Mouse (Mus musculus): ENCODE measurements around the gene Mafk.

GRCm38 (mm10) chr5:139816445-139816844, 25.1 kb downstream of the Mafk start:
- no peak for TF ChIP-seq CTCF (IDR thresholded peaks at IDR 0.05; ENCODE audit: low read depth, low read length)
- no peak for TF ChIP-seq EP300 (IDR thresholded peaks at IDR 0.05; ENCODE audit: insufficient read depth, low read depth, low read length)
- TF ChIP-seq POLR2A (IDR thresholded peaks at IDR 0.05; ENCODE audit: insufficient read depth, low read length): no peak
